Mouse (Mus musculus): ENCODE measurements around the gene Kmt2b.
A peak's percentile ranks its signal among the peaks of the same experiment; 100 is the strongest.

Kmt2b gene

DNA sequence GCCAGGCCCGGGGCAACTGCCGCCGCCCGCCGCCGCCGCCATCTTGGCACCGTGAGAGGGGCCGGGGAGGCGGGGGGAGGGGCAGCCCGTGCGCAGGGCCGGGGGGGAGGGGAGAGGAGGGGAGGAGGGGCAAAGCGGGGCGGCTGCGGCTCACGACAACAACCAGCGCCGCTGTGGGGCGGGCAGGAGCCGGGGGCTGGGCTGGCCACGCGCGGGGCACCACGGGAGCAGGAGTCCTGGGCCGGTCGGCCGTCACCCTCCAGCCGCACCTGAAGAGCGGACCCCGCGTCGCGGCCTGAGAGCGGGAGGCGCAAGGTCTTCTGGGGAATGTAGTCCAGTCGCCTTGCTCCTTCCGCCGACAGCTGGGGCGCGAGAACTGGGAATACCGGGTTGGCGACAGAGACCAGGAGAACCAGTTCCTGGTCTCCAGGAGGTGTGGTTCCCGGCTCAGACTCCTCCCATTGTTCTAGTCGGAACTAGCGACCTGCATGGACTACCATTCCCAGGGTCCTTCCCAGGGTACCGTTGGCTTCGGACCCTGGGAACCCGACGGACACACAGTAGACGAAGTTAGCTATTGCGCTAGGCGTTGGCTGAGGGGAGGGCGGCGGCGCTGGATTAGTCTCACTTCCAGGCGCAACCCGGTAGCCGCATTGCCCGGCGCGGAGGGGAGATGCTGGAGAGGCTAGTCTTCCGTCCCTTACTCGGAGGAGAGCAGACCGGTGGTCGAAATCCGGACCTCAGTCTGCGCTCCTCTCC lies at the start of gene Kmt2b:
Gene Kmt2b, minus strand, starts transcription at position 51 of the 759 bp plus-strand sequence.
- peak; percentile 99 for DNase-seq (ENCODE audit: low spot score)

DNA sequence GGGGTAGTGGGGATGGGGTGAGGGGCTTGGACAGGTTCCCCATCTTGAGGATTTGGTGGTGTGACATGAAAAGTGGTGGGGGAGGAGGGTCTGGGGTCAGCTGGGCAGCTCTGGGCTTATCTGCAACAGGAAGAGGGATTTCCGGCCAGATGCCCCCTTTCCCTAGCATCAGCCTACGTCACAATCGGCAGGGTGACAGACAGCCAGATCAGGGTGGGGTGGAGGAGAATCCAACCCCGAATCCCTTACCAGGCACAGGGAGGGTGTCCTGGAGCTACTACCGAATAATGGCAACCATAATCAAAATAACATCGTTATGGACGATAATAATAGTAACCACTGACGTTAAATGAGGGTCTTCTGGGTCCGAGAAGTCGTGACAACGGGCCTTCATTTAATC lies 47.9 kb upstream of the Kmt2b start:
- no peak for DNase-seq (ENCODE audit: low spot score)

- no peak for DNase-seq (ENCODE audit: low spot score)
Measured at GRCm38 (mm10) chr7:30635752-30636151, 47.2 kb upstream of the Kmt2b start, which contains the start of gene Etv2. TSS of gene Etv2 (minus strand) at chr7:30635852.

DNA sequence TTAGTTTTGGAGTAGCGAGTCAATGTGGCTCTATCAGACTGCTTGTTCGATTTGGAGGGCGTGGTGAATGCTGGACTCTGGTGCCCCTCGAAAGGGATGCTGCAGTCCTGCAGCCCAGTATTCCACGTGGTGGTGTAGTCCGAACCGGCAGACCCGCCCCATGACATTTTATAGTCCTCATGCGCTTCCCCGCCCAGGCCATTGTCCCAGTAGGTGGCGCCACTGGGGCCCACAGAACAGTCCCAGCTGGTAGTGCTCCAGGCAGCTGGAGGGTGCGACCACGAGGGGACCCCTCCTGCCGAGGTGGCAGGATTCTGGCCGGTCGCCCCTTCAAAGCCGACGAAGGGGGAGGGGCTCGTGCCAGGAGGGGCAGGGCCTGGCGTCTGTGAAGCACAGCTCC lies 46.1 kb upstream of the Kmt2b start:
- DNase-seq (ENCODE audit: low spot score): peak; percentile 72

DNA sequence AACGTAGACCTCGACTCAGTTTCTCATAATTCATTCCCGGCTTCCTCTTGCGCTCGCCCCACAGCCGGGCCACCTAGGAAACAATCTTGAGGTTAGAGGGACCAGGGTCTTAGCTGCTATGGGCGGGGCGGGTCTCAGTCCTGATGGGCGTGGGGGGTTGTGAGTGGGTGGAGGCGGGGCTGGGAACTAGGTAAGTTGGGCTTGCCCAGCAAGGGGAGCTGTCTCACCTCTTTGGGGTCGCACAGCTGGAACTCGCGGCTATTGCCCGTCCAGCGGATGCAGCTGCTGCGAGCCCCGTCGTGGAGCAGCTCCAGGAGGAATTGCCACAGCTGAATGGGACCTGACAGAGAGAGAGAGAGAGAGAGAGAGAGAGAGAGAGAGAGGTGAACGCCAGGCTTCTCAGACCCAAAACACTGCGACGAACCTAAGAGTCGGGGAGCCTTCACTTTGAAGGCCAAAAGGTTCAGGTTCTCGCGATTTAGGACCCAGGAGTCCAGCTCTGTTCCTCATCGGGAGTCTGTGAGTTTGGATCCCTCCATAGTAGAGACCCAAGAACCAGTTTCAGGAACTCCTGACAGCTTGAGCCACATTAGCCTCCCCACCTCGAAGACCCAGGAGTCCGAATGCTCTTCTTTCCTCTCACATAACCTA lies 45.4 kb upstream of the Kmt2b start:
- DNase-seq (ENCODE audit: low spot score): no peak

GRCm38 (mm10) chr7:30629013-30629412 lies 40.5 kb upstream of the Kmt2b start:
- DNase-seq (ENCODE audit: low spot score): no peak

GRCm38 (mm10) chr7:30626647-30627046 lies 38.1 kb upstream of the Kmt2b start:
- DNase-seq (ENCODE audit: low spot score): no peak

DNA sequence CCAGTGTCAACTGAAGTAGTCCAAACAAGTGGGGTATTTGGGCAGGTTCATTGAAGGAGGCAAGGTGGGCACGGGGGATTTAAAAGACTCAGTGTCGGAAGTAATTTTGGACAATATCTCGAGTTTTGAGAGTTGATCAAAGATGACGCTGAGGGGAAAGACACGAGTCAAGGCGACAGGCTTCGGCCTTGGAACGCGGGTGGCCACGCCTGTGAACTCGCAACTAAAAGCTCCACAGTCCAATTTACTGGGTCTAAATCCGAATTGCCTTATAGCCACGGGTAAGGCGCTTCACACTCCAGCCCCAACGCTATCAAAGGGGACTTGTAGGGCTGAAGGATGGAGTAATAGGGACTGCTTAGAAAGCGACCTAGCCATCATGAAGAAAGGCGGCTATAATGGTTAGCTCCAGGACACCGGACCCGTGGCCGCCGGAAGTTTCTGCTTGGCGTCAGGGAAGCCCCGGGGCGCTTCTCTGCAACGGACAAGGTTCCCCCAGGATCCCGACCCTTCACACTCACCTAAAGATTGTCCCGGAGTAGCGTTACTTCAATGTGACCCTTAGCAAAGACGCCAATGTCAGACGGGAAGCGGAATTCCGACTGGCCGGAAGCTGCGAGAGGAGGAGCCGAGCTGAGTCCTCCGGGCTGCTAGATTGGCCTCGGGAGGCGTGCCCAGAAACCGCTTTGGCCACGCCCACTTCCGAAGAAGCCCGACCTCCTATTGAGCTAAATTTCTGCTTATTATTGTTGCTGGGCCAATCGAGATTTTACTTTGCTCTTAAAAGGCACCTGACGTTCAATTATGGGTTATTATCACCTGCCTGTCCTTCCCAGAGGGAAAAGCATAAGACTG lies 37.2 kb upstream of the Kmt2b start, which contains the start of gene Cox6b1:
Gene Cox6b1, minus strand, starts transcription at position 622 of the 855 bp plus-strand sequence.
- DNase-seq (ENCODE audit: low spot score): peak; percentile 85

DNA sequence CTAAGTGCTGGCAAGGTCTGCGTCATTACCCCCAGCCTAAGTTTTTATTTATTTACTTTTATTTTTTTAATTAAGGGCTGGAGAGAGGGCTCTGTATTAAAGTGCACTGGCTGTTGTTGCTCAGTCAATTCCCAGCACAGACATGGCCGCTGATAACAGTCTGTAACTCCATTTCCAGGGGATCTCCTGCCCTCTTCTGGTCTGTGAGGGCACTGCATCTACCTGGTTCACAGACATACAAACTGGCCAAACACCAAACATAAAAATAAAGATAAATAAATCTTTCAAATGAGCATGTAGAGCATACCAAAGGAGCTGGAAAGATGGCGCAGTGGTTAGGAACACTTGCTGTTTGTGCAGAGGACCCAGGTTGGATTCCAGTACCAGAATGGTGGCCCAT lies 30.7 kb upstream of the Kmt2b start:
- DNase-seq (ENCODE audit: low spot score): no peak

GRCm38 (mm10) chr7:30618658-30619057 lies 30.1 kb upstream of the Kmt2b start:
- no peak for DNase-seq (ENCODE audit: low spot score)

- peak; percentile 48 for DNase-seq (ENCODE audit: low spot score)
Measured at GRCm38 (mm10) chr7:30615049-30615760, 26.7 kb upstream of the Kmt2b start.

DNA sequence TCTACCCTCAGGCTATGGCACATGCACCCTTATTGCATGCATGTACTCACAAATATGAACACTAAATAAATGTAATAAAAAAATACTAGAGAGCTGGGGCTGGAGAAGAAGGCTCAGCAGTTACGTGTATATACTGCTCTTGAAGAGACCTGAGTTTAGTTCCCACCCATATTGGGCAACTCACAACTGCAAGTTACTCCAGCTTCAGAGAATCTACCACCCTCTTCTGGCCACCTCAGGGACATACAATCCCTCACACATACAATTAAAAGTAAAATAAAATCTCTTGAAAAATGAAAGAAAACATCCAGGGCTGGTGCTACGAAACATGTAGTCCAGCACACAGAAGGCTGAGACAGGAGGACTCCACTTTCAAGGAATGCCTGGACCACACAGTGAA lies 25.9 kb upstream of the Kmt2b start:
- DNase-seq (ENCODE audit: low spot score): no peak

DNA sequence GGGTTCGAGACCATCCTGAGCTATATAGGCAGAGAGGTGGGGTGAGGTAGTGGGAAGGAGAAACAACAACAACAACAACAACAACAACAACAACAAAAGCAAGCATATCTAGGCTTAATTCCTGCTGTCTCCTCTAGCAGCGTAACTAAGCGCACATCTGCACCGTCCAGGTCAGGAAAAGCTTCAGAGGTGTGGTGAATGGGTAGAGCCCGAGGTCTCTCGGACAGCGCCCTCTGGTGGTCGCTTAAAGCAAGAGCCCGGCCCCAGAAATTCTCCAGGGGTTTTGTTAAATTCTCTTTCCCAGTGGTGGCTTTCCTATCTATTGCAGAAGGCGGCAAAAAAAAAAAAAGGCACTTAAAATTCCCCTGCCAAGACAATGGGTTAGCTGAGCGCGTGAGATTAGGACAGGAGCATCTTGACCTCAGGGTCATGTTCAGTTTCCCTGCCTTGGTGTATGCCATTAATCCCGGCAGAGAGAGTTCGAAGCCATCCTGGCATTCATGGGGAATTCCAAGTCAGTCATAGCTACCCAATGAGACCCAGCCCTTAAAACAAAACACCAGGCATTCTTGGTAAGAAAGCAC lies 25.1 kb upstream of the Kmt2b start:
- DNase-seq (ENCODE audit: low spot score): peak; percentile 64

DNA sequence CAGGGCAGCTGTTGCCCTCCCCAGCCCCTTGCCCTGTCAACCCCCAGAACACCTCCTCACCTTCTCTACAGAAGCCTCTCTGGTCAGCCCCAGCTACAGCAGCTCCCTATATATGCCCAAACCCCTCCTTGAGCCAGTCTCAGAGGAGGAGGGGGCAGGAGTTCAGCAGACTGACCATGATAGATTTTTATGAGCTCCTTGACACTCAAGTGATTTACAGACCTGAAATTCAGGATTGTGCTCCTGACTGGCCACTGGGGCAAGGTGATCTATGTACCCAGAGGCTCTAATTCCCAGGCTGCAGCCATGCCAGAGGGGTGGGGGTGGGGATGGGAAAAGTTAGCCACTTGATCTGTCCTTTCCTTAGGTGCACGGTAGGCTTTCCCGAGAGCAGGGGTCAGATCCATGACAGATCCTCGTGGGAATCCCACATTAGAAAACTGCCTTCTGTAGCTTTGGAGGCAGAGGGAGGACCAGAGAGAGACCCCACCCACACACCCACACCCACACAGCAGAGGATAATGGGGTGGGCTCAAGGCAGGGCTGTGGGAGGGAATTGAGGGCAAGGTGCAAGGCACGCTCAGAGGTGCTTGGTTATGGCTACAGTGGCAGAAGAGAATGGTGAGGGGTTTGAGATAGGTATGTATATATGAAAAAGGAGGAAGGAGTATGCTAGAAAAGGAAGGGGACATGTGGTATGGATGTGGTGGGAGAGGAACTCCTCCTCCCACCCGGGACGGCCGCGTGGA lies 24.3 kb upstream of the Kmt2b start, which contains the start of gene Upk1a:
Gene Upk1a, minus strand, starts transcription at position 194 of the 749 bp plus-strand sequence.
- DNase-seq (ENCODE audit: low spot score): no peak

DNA sequence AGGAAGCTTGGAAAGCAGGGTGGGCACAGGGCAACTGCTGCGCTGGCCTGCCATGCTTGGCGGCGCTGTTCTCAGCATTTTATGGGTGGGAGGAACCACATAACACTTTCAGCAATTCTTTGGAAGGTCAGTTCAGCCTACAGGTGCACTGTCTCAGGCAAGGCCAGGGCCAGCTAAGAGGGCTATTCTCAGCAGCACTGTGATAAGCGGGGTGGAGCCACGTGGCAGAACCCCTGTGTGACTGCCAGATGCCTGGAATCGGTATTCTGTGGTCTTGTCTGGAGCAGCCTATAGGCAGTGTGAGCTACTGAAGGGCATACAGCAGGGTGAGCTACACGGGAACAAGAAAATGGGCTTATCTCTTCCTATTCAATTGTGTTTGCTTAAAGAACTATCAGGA lies 21.5 kb upstream of the Kmt2b start:
- DNase-seq (ENCODE audit: low spot score): no peak

GRCm38 (mm10) chr7:30608476-30608875 lies 19.9 kb upstream of the Kmt2b start:
- DNase-seq (ENCODE audit: low spot score): no peak

GRCm38 (mm10) chr7:30607706-30608309 lies 19.3 kb upstream of the Kmt2b start:
- DNase-seq (ENCODE audit: low spot score): no peak

DNA sequence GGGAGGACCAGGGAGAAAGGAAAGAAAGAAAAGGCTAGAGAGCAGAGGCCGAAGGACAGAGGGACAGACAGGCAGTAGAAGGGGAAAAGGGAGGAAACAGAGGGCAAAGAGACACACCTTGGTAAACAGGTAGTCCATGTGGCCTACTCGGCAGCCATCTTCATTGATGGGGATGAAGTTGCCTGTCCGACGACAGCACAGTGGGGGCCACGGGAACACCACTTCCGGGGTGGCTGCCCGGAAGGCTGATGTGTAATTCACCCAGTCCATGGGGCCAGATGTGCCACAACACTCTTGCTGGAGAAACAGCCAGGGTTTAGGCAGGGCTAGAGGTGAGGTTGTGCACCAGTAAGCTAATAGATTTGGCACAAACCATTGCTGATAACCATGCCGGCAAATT lies 16.4 kb upstream of the Kmt2b start:
- no peak for DNase-seq (ENCODE audit: low spot score)

DNA sequence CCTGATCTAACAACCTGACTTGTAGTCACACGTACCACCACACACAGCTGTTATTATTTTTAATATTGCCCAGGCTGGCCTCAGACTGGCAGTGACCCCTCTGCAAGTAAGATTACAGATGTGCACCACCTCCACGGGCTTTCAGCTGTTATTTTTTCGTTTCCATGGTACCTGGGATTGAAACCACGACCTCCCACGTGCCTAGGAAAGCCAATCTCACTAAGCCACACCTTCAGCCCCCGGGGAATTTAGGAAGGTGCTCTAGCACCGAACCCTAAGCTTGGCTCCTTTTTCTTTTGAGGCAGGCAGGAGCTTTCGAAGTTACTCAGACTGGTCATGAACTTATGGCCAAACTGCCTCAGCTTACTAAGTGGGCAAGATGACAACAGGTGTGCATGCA lies 15.9 kb upstream of the Kmt2b start:
- DNase-seq (ENCODE audit: low spot score): no peak

GRCm38 (mm10) chr7:30602583-30602982 lies 14.1 kb upstream of the Kmt2b start:
- DNase-seq (ENCODE audit: low spot score): no peak
